Mouse (Mus musculus) spleen, adult 18-20 months (tissue): ENCODE data around the gene Ncoa7.
"Not testable (repeated sequence)": the region's sequence is repeated elsewhere in the genome, so short reads cannot be mapped to it uniquely, and the experiment has no call there.

Experiments used
- DNase-seq, 2 experiments: peaks; one replicate each; pipeline ENCODE4 v3.0.0; 2022; ENCODE audit warnings: mixed read lengths in 2 of 2

Ncoa7 gene

GRCm38 (mm10) chr10:30655655-30656054 is 147.5 kb downstream of the Ncoa7 start:
- DNase-seq, result no peak

- no peak for DNase-seq
These were observed 155.4 kb downstream of the Ncoa7 start for GRCm38 (mm10) chr10:30647681-30648080.

- DNase-seq, result no peak
These were observed 164.9 kb downstream of the Ncoa7 start for GRCm38 (mm10) chr10:30638216-30638615.

- DNase-seq, result not testable (repeated sequence)
These were observed 166.5 kb downstream of the Ncoa7 start for GRCm38 (mm10) chr10:30636474-30637154.

GRCm38 (mm10) chr10:30632718-30633117 is 170.4 kb downstream of the Ncoa7 start:
- DNase-seq, result no peak

- no peak for DNase-seq
These were observed 173.1 kb downstream of the Ncoa7 start for GRCm38 (mm10) chr10:30629977-30630376.

- no peak for DNase-seq
These were observed 173.6 kb downstream of the Ncoa7 start, which contains the start of gene Hint3 for GRCm38 (mm10) chr10:30629513-30629912. Hint3 (minus strand) TSS chr10:30629632.

GRCm38 (mm10) chr10:30628444-30628843 is 174.7 kb downstream of the Ncoa7 start:
- DNase-seq, result not testable (repeated sequence)

GRCm38 (mm10) chr10:30627548-30627947 is 175.6 kb downstream of the Ncoa7 start:
- DNase-seq, result no peak

GRCm38 (mm10) chr10:30624161-30625019 is 178.7 kb downstream of the Ncoa7 start:
- DNase-seq, result no peak

- DNase-seq, result no peak
These were observed 180.2 kb downstream of the Ncoa7 start for GRCm38 (mm10) chr10:30622928-30623327.

GRCm38 (mm10) chr10:30618918-30619210 is 184.3 kb downstream of the Ncoa7 start:
- DNase-seq, result no peak

- DNase-seq, result peak; percentile 95 to 97
These were observed 184.8 kb downstream of the Ncoa7 start for GRCm38 (mm10) chr10:30618091-30618917.

- no peak for DNase-seq
These were observed 190.1 kb downstream of the Ncoa7 start for GRCm38 (mm10) chr10:30613039-30613438.

GRCm38 (mm10) chr10:30609614-30610013 is 193.5 kb downstream of the Ncoa7 start:
- DNase-seq, result no peak

- no peak for DNase-seq
These were observed 195.0 kb downstream of the Ncoa7 start for GRCm38 (mm10) chr10:30608109-30608508.

GRCm38 (mm10) chr10:30600542-30600966 is 202.6 kb downstream of the Ncoa7 start, which contains the start of gene Trmt11:
Trmt11 (minus strand) TSS chr10:30600749.
- DNase-seq, result peak; percentile 72 to 84

GRCm38 (mm10) chr10:30600094-30600534 is 203.0 kb downstream of the Ncoa7 start:
- DNase-seq, result no peak

- no peak for DNase-seq
These were observed 216.1 kb downstream of the Ncoa7 start for GRCm38 (mm10) chr10:30587037-30587436.

GRCm38 (mm10) chr10:30585691-30586090 is 217.4 kb downstream of the Ncoa7 start:
- no peak for DNase-seq
